7 mouse cellular contexts compared by ENCODE assay signal in genomic region chr12:100725458-100725786, GRCm38 (mm10). TPM values are rescaled to one million over a fixed set of nuclear protein-coding genes. Genes with fewer than 3 reads are reported as not detected.
A peak's percentile ranks its signal among the peaks of the same experiment; 100 is the strongest.
DNase-seq lines count a peak whose midpoint lies in the region; ATAC-seq and TF ChIP-seq lines count a peak whose summit lies in the region.

No protein-coding gene starts in this region.

- DNase-seq in lung, adult 2 months, result no peak
- no peak for DNase-seq in lung, postnatal 25 days (ENCODE audit: low spot score)
- no peak for DNase-seq in limb, embryonic 10.5 days (ENCODE audit: low spot score)
- no peak for DNase-seq in natural killer cell, adult 2 months (ENCODE audit: low spot score in 2 of 2)
- DNase-seq in urinary bladder, adult 18-20 months (ENCODE audit: low spot score in 2 of 2), result no peak

- peak overlapping the region; percentile 31 for H3K4me3 ChIP-seq in lung, adult 2 months (replicated peaks; ENCODE audit: extremely low read depth, low read depth, low read length)
- peak overlapping the region; percentile 76 for H3K4me3 ChIP-seq in embryonic facial prominence, embryonic 15.5 days (replicated peaks)
- H3K4me3 ChIP-seq in limb, embryonic 10.5 days, result peak overlapping the region; percentile 79
- peak overlapping the region; percentile 93 for H3K4me3 ChIP-seq in neural tube, embryonic 15.5 days (replicated peaks)

- no peak overlapping the region for H3K27ac ChIP-seq in embryonic facial prominence, embryonic 15.5 days (replicated peaks)
- H3K27ac ChIP-seq in limb, embryonic 10.5 days, result peak overlapping the region; percentile 94
- H3K27ac ChIP-seq in neural tube, embryonic 15.5 days (replicated peaks), result peak overlapping the region; percentile 28; the same call in 1 of the 2 replicates

- peak overlapping the region; percentile 84 for H3K4me2 ChIP-seq in embryonic facial prominence, embryonic 15.5 days (replicated peaks)
- peak overlapping the region; percentile 75 for H3K4me2 ChIP-seq in neural tube, embryonic 15.5 days

- H3K9me3 ChIP-seq in embryonic facial prominence, embryonic 15.5 days (replicated peaks), result no peaks in the 10 kb centered on the region
- no peaks in the 10 kb centered on the region for H3K9me3 ChIP-seq in limb, embryonic 10.5 days (replicated peaks)
- H3K9me3 ChIP-seq in neural tube, embryonic 15.5 days (replicated peaks), result no peaks in the 10 kb centered on the region

- no peaks in the 10 kb centered on the region for H3K27me3 ChIP-seq in embryonic facial prominence, embryonic 15.5 days
- H3K27me3 ChIP-seq in limb, embryonic 10.5 days (ENCODE audit: low read depth, poor library complexity, severe bottlenecking), result no peaks in the 10 kb centered on the region
- H3K27me3 ChIP-seq in neural tube, embryonic 15.5 days (replicated peaks), result no peaks in the 10 kb centered on the region

- no peak for TF ChIP-seq POLR2A in lung, adult 2 months (IDR thresholded peaks at IDR 0.05; ENCODE audit: borderline replicate concordance, extremely low read depth, low read depth, low read length)

- WGBS in lung, adult 2 months, result 4% methylated on average over 17 of the region's 17 CpGs
- WGBS in embryonic facial prominence, embryonic 15.5 days, result 5% methylated on average over 17 of the region's 17 CpGs
- WGBS in limb, embryonic 10.5 days, result 7% methylated on average over 17 of the region's 17 CpGs
- 4% methylated on average over 17 of the region's 17 CpGs for WGBS in neural tube, embryonic 15.5 days

- no peaks in the 10 kb centered on the region for H3K36me3 ChIP-seq in embryonic facial prominence, embryonic 15.5 days
- no peaks in the 10 kb centered on the region for H3K36me3 ChIP-seq in limb, embryonic 10.5 days
- no peaks in the 10 kb centered on the region for H3K36me3 ChIP-seq in neural tube, embryonic 15.5 days

- H3K4me1 ChIP-seq in lung, adult 2 months (ENCODE audit: control insufficient read depth, insufficient read depth, low read length), result peaks cover 6% of the 10 kb centered on the region; the same call in 1 of the 2 replicates
- H3K4me1 ChIP-seq in embryonic facial prominence, embryonic 15.5 days, result peaks cover 14% of the 10 kb centered on the region; the same call in 1 of the 2 replicates
- peaks cover 20% of the 10 kb centered on the region for H3K4me1 ChIP-seq in limb, embryonic 10.5 days
- H3K4me1 ChIP-seq in neural tube, embryonic 15.5 days, result peaks cover 24% of the 10 kb centered on the region

- no peak overlapping the region for H3K9ac ChIP-seq in embryonic facial prominence, embryonic 15.5 days
- H3K9ac ChIP-seq in neural tube, embryonic 15.5 days (replicated peaks), result peak overlapping the region; percentile 18; the same call in 1 of the 2 replicates

- no peak for ATAC-seq in embryonic facial prominence, embryonic 15.5 days (ENCODE audit: insufficient number of reproducible peaks, low FRiP score, low TSS enrichment, low read depth)
- no peak for ATAC-seq in neural tube, embryonic 15.5 days (ENCODE audit: low FRiP score)

- no peak for TF ChIP-seq CTCF in lung, adult 2 months (IDR thresholded peaks at IDR 0.05; ENCODE audit: insufficient read depth, low read length)

RNA-seq across cellular contexts. Expression of gene Rps6ka5, which starts 1.4 kb away (rescaled TPM):
- 1.7 and 2.0 TPM in 2 replicates for polyA plus RNA-seq in lung, adult 2 months (2012; rRNA removed)
- polyA plus RNA-seq in embryonic facial prominence, embryonic 15.5 days (2015; fragmentation: Nextera tagmentation; extraction: Ambion mirVana), result 4.5 and 6.2 TPM in 2 replicates
- 2.8 and 4.3 TPM in 2 replicates for polyA plus RNA-seq in limb, embryonic 10.5 days (2016; fragmentation: Nextera tagmentation; extraction: Ambion mirVana)
- polyA plus RNA-seq in neural tube, embryonic 15.5 days (2015; fragmentation: Nextera tagmentation; extraction: Ambion mirVana), result 4.9 and 5.9 TPM in 2 replicates

RNA-seq across cellular contexts. Expression of gene Dglucy, which starts 53.4 kb away (rescaled TPM):
- 6.4 and 6.5 TPM in 2 replicates for polyA plus RNA-seq in lung, adult 2 months (2012; rRNA removed)
- 2.6 and 5.2 TPM in 2 replicates for polyA plus RNA-seq in embryonic facial prominence, embryonic 15.5 days (2015; fragmentation: Nextera tagmentation; extraction: Ambion mirVana)
- polyA plus RNA-seq in limb, embryonic 10.5 days (2016; fragmentation: Nextera tagmentation; extraction: Ambion mirVana), result 0.10 and 0.41 TPM in 2 replicates
- 3.0 and 3.4 TPM in 2 replicates for polyA plus RNA-seq in neural tube, embryonic 15.5 days (2015; fragmentation: Nextera tagmentation; extraction: Ambion mirVana)

Comparison
In these comparisons a context has a peak if more than half of its experiments do, and no peak if none do; other contexts are left out.
1. H3K4me3 ChIP-seq: peak in every context shown above with its lines; median percentile 93 in neural tube, embryonic 15.5 days; 79 in limb, embryonic 10.5 days; 76 in embryonic facial prominence, embryonic 15.5 days; 31 in lung, adult 2 months.